Mouse (Mus musculus) embryo, embryonic 11.5 days (tissue): ENCODE measurements around the gene Gal3st2c.
"Not testable (repeated sequence)": the region's sequence is repeated elsewhere in the genome, so short reads cannot be mapped to it uniquely, and the experiment has no call there.

Source experiments
- DNase-seq: peaks from one replicate; pipeline ENCODE4 v3.0.0-alpha.2; 2012; ENCODE audit warnings: low read depth, low spot score

Gene Gal3st2c

GRCm38 (mm10) chr1:94045559-94045958, 55.2 kb downstream of the Gal3st2c start:
- no peak for DNase-seq

DNA sequence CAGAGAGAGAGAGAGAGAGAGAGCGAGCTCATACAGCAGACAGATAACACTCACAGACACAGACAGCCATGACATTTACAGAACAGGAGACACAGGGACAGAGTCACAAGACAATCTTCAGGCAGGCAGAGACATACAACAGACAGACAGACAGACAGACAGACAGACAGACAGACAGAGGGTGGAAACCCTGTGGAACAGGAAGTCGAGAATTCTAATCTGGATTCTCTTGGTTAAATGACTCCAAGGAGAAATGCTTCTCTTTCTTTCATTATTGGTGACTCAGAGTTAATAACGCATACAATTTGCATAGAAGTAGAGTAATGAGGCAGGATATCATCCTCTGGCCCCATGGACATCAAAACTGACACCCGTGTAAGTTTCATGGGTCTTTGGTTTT, 56.2 kb downstream of the Gal3st2c start:
- DNase-seq: no peak

DNA sequence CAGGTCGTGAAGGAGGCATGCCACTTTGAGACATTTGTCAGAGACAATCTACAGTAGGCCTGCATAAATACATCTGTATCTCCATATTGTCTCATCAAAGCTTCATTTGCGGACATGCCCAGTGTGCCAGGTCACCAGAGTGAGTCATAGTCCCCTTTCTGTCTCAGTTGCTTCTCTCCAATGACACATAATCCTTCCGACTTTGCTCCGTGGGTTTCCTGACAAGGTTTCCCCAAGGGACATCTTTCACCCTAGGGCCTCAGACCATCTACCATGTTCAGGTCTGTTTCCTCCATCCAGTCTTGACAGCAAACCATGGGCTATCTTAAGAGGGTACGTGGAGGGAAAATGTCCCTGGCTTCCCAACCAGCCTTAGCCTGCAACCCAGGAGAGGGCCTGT, 60.8 kb downstream of the Gal3st2c start:
- DNase-seq: no peak

- no peak for DNase-seq
Measured at GRCm38 (mm10) chr1:94052373-94052772, 62.1 kb downstream of the Gal3st2c start, which contains the start of gene Pdcd1. Gene Pdcd1 (minus strand): TSS chr1:94052553.

GRCm38 (mm10) chr1:94053530-94054216, 63.4 kb downstream of the Gal3st2c start:
- no peak for DNase-seq

DNA sequence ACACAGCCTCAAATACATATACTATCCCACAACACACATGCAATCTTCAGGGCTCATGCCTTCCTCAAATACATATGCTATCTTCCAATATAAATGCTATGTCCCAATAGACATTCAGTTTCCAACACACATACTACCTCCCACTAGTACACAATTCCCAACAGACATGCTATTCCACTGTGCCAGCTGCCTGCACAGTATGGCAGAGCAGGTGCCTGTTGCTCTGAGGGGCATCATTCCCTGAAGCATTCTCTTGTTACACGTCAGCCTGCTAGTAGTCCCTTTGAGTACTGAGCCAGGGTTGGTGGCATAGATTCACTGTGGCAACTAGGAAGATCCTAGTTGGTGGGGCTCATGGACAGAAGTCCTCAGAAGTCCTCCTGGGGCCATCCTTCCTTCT, 64.2 kb downstream of the Gal3st2c start:
- no peak for DNase-seq

- no peak for DNase-seq
Measured at GRCm38 (mm10) chr1:94055966-94056365, 65.7 kb downstream of the Gal3st2c start.

- no peak for DNase-seq
Measured at GRCm38 (mm10) chr1:94057401-94057800, 67.1 kb downstream of the Gal3st2c start.

DNA sequence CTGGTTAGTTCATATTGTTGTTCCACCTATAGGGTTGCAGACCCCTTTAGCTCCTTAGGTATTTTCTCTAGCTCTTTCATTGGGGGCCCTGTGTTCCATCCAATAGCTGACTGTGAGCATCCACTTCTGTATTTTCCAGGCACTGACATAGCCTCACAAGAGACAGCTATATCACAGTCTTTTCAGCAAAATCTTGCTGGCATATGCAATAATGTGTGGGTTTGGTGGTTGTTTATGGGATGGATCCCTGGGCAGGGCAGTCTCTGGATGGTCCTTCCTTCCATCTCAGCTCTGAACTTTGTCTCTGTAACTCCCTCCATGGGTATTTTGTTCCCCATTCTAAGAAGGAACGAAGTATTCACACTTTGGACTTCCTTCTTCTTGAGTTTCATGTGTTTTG, 68.0 kb downstream of the Gal3st2c start:
- not testable (repeated sequence) for DNase-seq
